Mouse (Mus musculus): ENCODE measurements at regions not wholly inside any gene's neighbourhood (a gene's known extent, or its start where the extent isn't known, plus 50 kb on each side); places are given as distances from the start of the nearest gene placed in this dataset.

- no peak overlapping the region for H3K4me2 ChIP-seq (ENCODE audit: low read depth)
- no peak overlapping the region for H3K4me3 ChIP-seq
- H3K36me3 ChIP-seq (ENCODE audit: control insufficient read depth, insufficient read depth), result no peaks in the 10 kb centered on the region
- no peaks in the 10 kb centered on the region for H3K27me3 ChIP-seq (ENCODE audit: control insufficient read depth, insufficient read depth, insufficient read length)
- no peak for TF ChIP-seq POLR2AphosphoS2 (IDR thresholded peaks at IDR 0.05; ENCODE audit: insufficient read length, low read depth)
- no peak for TF ChIP-seq TCF12 (IDR thresholded peaks at IDR 0.05; ENCODE audit: insufficient read depth, poor library complexity, severe bottlenecking)
- TF ChIP-seq E2F4 (IDR thresholded peaks at IDR 0.05; ENCODE audit: insufficient read depth), result no peak
- no peak for TF ChIP-seq USF1 (IDR thresholded peaks at IDR 0.05; ENCODE audit: low read depth)
- TF ChIP-seq REST (IDR thresholded peaks at IDR 0.05; ENCODE audit: insufficient read depth, insufficient read length), result no peak
- no peak for TF ChIP-seq MYOD1 (IDR thresholded peaks at IDR 0.05; ENCODE audit: control insufficient read depth in 1 of 3, insufficient read length in 2 of 3, low read depth in 2 of 3)
- no peak for TF ChIP-seq TCF3 (IDR thresholded peaks at IDR 0.05; ENCODE audit: insufficient read length, low read depth)
- no peak for TF ChIP-seq POLR2A (IDR thresholded peaks at IDR 0.05; ENCODE audit: insufficient read length, low read depth)
- no peaks in the 10 kb centered on the region for H3K79me2 ChIP-seq (ENCODE audit: control insufficient read depth, insufficient read depth)
- H3ac ChIP-seq (ENCODE audit: control insufficient read depth, insufficient read length), result no peak overlapping the region
Observed at GRCm38 (mm10) chr4:110083371-110083770, 105.5 kb downstream of the Dmrta2 start.

GRCm38 (mm10) chr4:110087570-110088247 is 109.9 kb downstream of the Dmrta2 start:
- H3K36me3 ChIP-seq (ENCODE audit: control insufficient read depth, insufficient read depth), result no peaks in the 10 kb centered on the region

GRCm38 (mm10) chr4:110093040-110093820 is 115.4 kb downstream of the Dmrta2 start:
- Histone ChIP-seq H3ac (ENCODE audit: control insufficient read depth, insufficient read length) (no peak overlapping the region), H3K4me3 (no peak overlapping the region), H3K4me2 (ENCODE audit: low read depth) (no peak overlapping the region), H3K27me3 (ENCODE audit: control insufficient read depth, insufficient read depth, insufficient read length) (no peaks in the 10 kb centered on the region), H3K36me3 (ENCODE audit: control insufficient read depth, insufficient read depth) (no peaks in the 10 kb centered on the region), H3K79me2 (ENCODE audit: control insufficient read depth, insufficient read depth) (no peaks in the 10 kb centered on the region)
- TF ChIP-seq MYOD1 (IDR thresholded peaks at IDR 0.05; ENCODE audit: control insufficient read depth in 1 of 3, insufficient read length in 2 of 3, low read depth in 2 of 3) (no peak), CEBPB (IDR thresholded peaks at IDR 0.05; ENCODE audit: insufficient read depth, poor library complexity, severe bottlenecking) (no peak), POLR2A (IDR thresholded peaks at IDR 0.05; ENCODE audit: insufficient read length, low read depth) (no peak), USF1 (IDR thresholded peaks at IDR 0.05; ENCODE audit: low read depth) (no peak), TCF3 (IDR thresholded peaks at IDR 0.05; ENCODE audit: insufficient read length, low read depth) (no peak), MYOG (IDR thresholded peaks at IDR 0.05; ENCODE audit: control insufficient read depth in 1 of 3, insufficient read depth in 1 of 3, insufficient read length in 2 of 3, low read depth in 2 of 3) (no peak), MAX (IDR thresholded peaks at IDR 0.05; ENCODE audit: low read depth) (no peak), POLR2AphosphoS2 (IDR thresholded peaks at IDR 0.05; ENCODE audit: insufficient read length, low read depth) (no peak), REST (IDR thresholded peaks at IDR 0.05; ENCODE audit: insufficient read depth, insufficient read length) (no peak), SRF (IDR thresholded peaks at IDR 0.05; ENCODE audit: control insufficient read depth, insufficient read length, low read depth) (no peak), E2F4 (IDR thresholded peaks at IDR 0.05; ENCODE audit: insufficient read depth) (no peak), TCF12 (IDR thresholded peaks at IDR 0.05; ENCODE audit: insufficient read depth, poor library complexity, severe bottlenecking) (no peak)

More at GRCm38 (mm10) chr4:110087570-110088247, 109.9 kb downstream of the Dmrta2 start:
- H3K27me3 ChIP-seq (ENCODE audit: control insufficient read depth, insufficient read depth, insufficient read length), result no peaks in the 10 kb centered on the region
- H3K79me2 ChIP-seq (ENCODE audit: control insufficient read depth, insufficient read depth), result no peaks in the 10 kb centered on the region
- TF ChIP-seq CEBPB (IDR thresholded peaks at IDR 0.05; ENCODE audit: insufficient read depth, poor library complexity, severe bottlenecking) (no peak), TCF3 (IDR thresholded peaks at IDR 0.05; ENCODE audit: insufficient read length, low read depth) (no peak), MYOG (IDR thresholded peaks at IDR 0.05; ENCODE audit: control insufficient read depth in 1 of 3, insufficient read depth in 1 of 3, insufficient read length in 2 of 3, low read depth in 2 of 3) (no peak), MYOD1 (IDR thresholded peaks at IDR 0.05; ENCODE audit: control insufficient read depth in 1 of 3, insufficient read length in 2 of 3, low read depth in 2 of 3) (no peak), TCF12 (IDR thresholded peaks at IDR 0.05; ENCODE audit: insufficient read depth, poor library complexity, severe bottlenecking) (no peak), MAX (IDR thresholded peaks at IDR 0.05; ENCODE audit: low read depth) (no peak), POLR2A (IDR thresholded peaks at IDR 0.05; ENCODE audit: insufficient read length, low read depth) (no peak), REST (IDR thresholded peaks at IDR 0.05; ENCODE audit: insufficient read depth, insufficient read length) (peak; percentile 82)
- no peak overlapping the region for H3K4me2 ChIP-seq (ENCODE audit: low read depth)
- H3ac ChIP-seq (ENCODE audit: control insufficient read depth, insufficient read length), result no peak overlapping the region
- no peak overlapping the region for H3K4me3 ChIP-seq

- no peak overlapping the region for H3K4me2 ChIP-seq (ENCODE audit: low read depth)
- H3K79me2 ChIP-seq (ENCODE audit: control insufficient read depth, insufficient read depth), result no peaks in the 10 kb centered on the region
- H3K36me3 ChIP-seq (ENCODE audit: control insufficient read depth, insufficient read depth), result no peaks in the 10 kb centered on the region
- no peaks in the 10 kb centered on the region for H3K27me3 ChIP-seq (ENCODE audit: control insufficient read depth, insufficient read depth, insufficient read length)
- H3ac ChIP-seq (ENCODE audit: control insufficient read depth, insufficient read length), result no peak overlapping the region
- TF ChIP-seq USF1 (IDR thresholded peaks at IDR 0.05; ENCODE audit: low read depth), result no peak
- no peak for TF ChIP-seq POLR2A (IDR thresholded peaks at IDR 0.05; ENCODE audit: insufficient read length, low read depth)
- TF ChIP-seq POLR2AphosphoS2 (IDR thresholded peaks at IDR 0.05; ENCODE audit: insufficient read length, low read depth), result no peak
- no peak for TF ChIP-seq MYOD1 (IDR thresholded peaks at IDR 0.05; ENCODE audit: control insufficient read depth in 1 of 3, insufficient read length in 2 of 3, low read depth in 2 of 3)
- no peak for TF ChIP-seq TCF3 (IDR thresholded peaks at IDR 0.05; ENCODE audit: insufficient read length, low read depth)
- no peak for TF ChIP-seq MYOG (IDR thresholded peaks at IDR 0.05; ENCODE audit: control insufficient read depth in 1 of 3, insufficient read depth in 1 of 3, insufficient read length in 2 of 3, low read depth in 2 of 3)
- TF ChIP-seq TCF12 (IDR thresholded peaks at IDR 0.05; ENCODE audit: insufficient read depth, poor library complexity, severe bottlenecking), result no peak
- TF ChIP-seq SRF (IDR thresholded peaks at IDR 0.05; ENCODE audit: control insufficient read depth, insufficient read length, low read depth), result no peak
- no peak overlapping the region for H3K4me3 ChIP-seq
Observed at GRCm38 (mm10) chr4:110094541-110094940, 116.7 kb downstream of the Dmrta2 start.
